Mouse (Mus musculus) heart, adult 8-10 months (tissue): ENCODE measurements around the gene Ier2. TPM values are rescaled to one million over a fixed set of nuclear protein-coding genes. Genes with fewer than 3 reads are reported as not detected.
"Not testable (repeated sequence)": the region's sequence is repeated elsewhere in the genome, so short reads cannot be mapped to it uniquely, and the experiment has no call there.

Source experiments
- DNase-seq: peaks from one replicate; pipeline ENCODE4 v3.0.0; 2022; ENCODE audit warnings: low spot score
- total RNA-seq, 4 experiments: library from RNA; stranded (reverse); gene quantifications; 2 replicates each; pipeline ENCODE4 v1.2.4; 2022

Gene Ier2
- total RNA-seq, 4 experiments from 2014 or later: 12.8 to 26.9 (median 17.4) TPM

GRCm38 (mm10) chr8:84640010-84640588 is 22.6 kb downstream of the Ier2 start:
- no peak for DNase-seq

- DNase-seq: peak; percentile 86
These were observed 23.3 kb downstream of the Ier2 start for GRCm38 (mm10) chr8:84639162-84640009.

GRCm38 (mm10) chr8:84638555-84639161 is 24.0 kb downstream of the Ier2 start:
- no peak for DNase-seq

- DNase-seq: no peak
These were observed 24.6 kb downstream of the Ier2 start for GRCm38 (mm10) chr8:84637946-84638554.

- no peak for DNase-seq
These were observed 26.5 kb downstream of the Ier2 start for GRCm38 (mm10) chr8:84636051-84636691.

GRCm38 (mm10) chr8:84635397-84636050 is 27.1 kb downstream of the Ier2 start:
- DNase-seq: no peak

- DNase-seq: peak; percentile 45
These were observed 27.8 kb downstream of the Ier2 start for GRCm38 (mm10) chr8:84634849-84635304.

- DNase-seq: no peak
These were observed 28.6 kb downstream of the Ier2 start for GRCm38 (mm10) chr8:84633841-84634584.

- no peak for DNase-seq
These were observed 30.8 kb downstream of the Ier2 start for GRCm38 (mm10) chr8:84631813-84632212.

- no peak for DNase-seq
These were observed 32.5 kb downstream of the Ier2 start for GRCm38 (mm10) chr8:84630145-84630544.

GRCm38 (mm10) chr8:84629586-84629985 is 33.1 kb downstream of the Ier2 start:
- no peak for DNase-seq

GRCm38 (mm10) chr8:84623425-84623824 is 39.2 kb downstream of the Ier2 start:
- not testable (repeated sequence) for DNase-seq

GRCm38 (mm10) chr8:84621102-84621625 is 41.5 kb downstream of the Ier2 start:
- DNase-seq: no peak

GRCm38 (mm10) chr8:84617005-84617404 is 45.6 kb downstream of the Ier2 start:
- DNase-seq: no peak

- DNase-seq: no peak
These were observed 46.8 kb downstream of the Ier2 start for GRCm38 (mm10) chr8:84615666-84616485.

- DNase-seq: no peak
These were observed 48.0 kb downstream of the Ier2 start for GRCm38 (mm10) chr8:84614512-84615223.
